Mouse (Mus musculus) MEL (cell line): ENCODE results near the gene S1pr3.

Source experiments
- CTCF ChIP-seq, 3 experiments: IDR thresholded peaks in 2 of 3; conservative IDR thresholded peaks in 1 of 3; 2 replicates each; pipeline ENCODE4 v1.5.1; 2011 to 2012; ENCODE audit warnings: low read length in 3 of 3, low read depth in 2 of 3, mild to moderate bottlenecking in 2 of 3, improper control_type of control experiment in 1 of 3, inconsistent platforms in 1 of 3, mixed read lengths in 1 of 3, moderate library complexity in 1 of 3; ENCODE audit not compliant: control insufficient read depth in 1 of 3, insufficient read depth in 1 of 3, poor library complexity in 1 of 3, severe bottlenecking in 1 of 3
- MAX ChIP-seq: IDR thresholded peaks from 2 replicates; pipeline ENCODE4 v1.6.1; 2011; ENCODE audit warnings: low read length, improper control_type of control experiment

DNA sequence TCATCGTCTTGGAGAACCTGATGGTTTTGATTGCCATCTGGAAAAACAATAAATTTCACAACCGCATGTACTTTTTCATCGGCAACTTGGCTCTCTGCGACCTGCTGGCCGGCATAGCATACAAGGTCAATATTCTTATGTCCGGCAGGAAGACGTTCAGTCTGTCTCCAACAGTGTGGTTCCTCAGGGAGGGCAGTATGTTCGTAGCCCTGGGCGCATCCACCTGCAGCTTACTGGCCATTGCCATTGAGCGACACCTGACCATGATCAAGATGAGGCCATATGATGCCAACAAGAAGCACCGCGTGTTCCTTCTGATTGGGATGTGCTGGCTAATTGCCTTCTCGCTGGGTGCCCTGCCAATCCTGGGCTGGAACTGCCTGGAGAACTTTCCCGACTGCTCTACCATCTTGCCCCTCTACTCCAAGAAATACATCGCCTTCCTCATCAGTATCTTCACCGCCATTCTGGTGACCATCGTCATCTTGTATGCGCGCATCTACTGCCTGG lies 10.6 kb downstream of the S1pr3 start:
- TF ChIP-seq CTCF (IDR thresholded peaks at IDR 0.05 in 2 of 3, conservative IDR thresholded peaks at IDR 0.05 in 1 of 3; ENCODE audit: control insufficient read depth in 1 of 3, insufficient read depth in 1 of 3, low read depth in 2 of 3, low read length in 3 of 3, poor library complexity in 1 of 3, severe bottlenecking in 1 of 3) (no peak), MAX (no peak)
